Mouse (Mus musculus) ES-Bruce4 (cell line): Measurements from ENCODE around the gene Pogz.

Experiments used
- CTCF ChIP-seq: IDR thresholded peaks from one replicate; pipeline ENCODE4 v1.8.1; 2011; ENCODE audit warnings: low read depth, low read length
- EP300 ChIP-seq: IDR thresholded peaks from 2 replicates; pipeline ENCODE4 v1.6.1; 2011; ENCODE audit warnings: low read depth, low read length; ENCODE audit not compliant: insufficient read depth
- POLR2A ChIP-seq: IDR thresholded peaks from one replicate; pipeline ENCODE4 v1.8.1; 2011; ENCODE audit warnings: low read length; ENCODE audit not compliant: insufficient read depth

DNA sequence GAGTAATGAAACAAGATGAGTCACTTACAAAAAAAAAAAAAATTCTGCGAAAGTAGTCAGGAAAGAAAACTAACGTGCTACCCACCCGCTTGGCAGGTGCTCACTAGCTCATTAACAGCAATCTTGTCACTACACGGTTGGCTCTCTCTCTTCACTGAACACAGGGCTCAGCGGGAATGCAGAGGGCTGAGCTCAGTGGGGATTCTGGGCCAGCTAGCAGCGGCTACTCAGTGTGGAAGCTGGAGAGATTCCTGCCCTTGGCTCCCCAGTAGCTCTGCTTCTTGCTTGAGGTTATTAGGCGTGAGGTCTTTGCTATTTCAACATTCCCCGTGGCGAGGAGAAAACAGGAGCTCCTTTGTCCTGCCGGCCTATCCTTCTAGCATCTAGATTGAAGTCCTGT is 33.2 kb upstream of the Pogz start:
- TF ChIP-seq EP300 (no peak), POLR2A (no peak), CTCF (no peak)
